Mouse (Mus musculus): ENCODE results near the gene Sycp2l. TPM values are rescaled to one million over a fixed set of nuclear protein-coding genes. Genes with fewer than 3 reads are reported as not detected.

The Sycp2l gene
- total RNA-seq, 1 experiment, result 2.0 TPM

DNA sequence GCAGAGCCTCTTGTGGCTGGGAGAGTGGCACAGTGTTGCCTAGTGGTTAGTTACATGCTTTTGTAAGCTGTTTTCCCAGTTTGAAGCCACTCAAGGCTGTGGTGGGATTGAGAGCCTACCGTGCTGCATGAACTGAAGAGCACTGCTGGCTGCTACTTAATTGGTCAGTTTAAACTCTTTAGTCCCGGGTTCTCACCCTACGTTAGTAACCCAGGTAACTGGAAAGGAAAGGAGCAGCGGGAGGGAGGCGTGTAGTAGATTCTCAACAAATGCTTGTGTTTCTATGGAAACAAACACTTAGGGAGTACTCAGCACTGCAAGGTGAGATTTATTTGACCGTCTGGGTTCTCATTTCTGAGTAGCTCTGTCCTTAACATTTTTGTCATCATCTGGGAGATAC lies 73.8 kb downstream of the Sycp2l start:
- Histone ChIP-seq H3K4me3 (ENCODE audit: insufficient read depth in 1 of 2, low read depth in 1 of 2, low read length in 2 of 2, poor library complexity in 1 of 2, severe bottlenecking in 1 of 2) (no peak overlapping the region), H3K4me1 (ENCODE audit: control insufficient read depth in 2 of 2, insufficient read depth in 2 of 2, low read length in 2 of 2, poor library complexity in 1 of 2) (no peaks in the 10 kb centered on the region), H3K36me3 (ENCODE audit: control insufficient read depth, insufficient read depth, low read length, poor library complexity, severe bottlenecking) (no peaks in the 10 kb centered on the region; the same call in 1 of the 2 replicates), H3K9ac (ENCODE audit: insufficient read depth, low read depth, low read length, poor library complexity, severe bottlenecking) (no peak overlapping the region), H3K9me3 (ENCODE audit: control insufficient read depth, insufficient read depth, low read depth, low read length) (no peaks in the 10 kb centered on the region), H3K27ac (ENCODE audit: insufficient read depth, low read depth, low read length, poor library complexity, severe bottlenecking) (no peak overlapping the region)
- in situ Hi-C loops (cut with MboI; ENCODE audit: low sequenced_read_pairs in 2 of 2, unreplicated experiment in 2 of 2), result no loop called here
- no peak for DNase-seq (ENCODE audit: low read depth, low spot score)
- no peak for TF ChIP-seq HCFC1 (IDR thresholded peaks at IDR 0.05; ENCODE audit: borderline replicate concordance, insufficient read depth, low read length)
- TF ChIP-seq ZNF384 (IDR thresholded peaks at IDR 0.05; ENCODE audit: low read depth, low read length), result no peak
- TF ChIP-seq ZC3H11A (IDR thresholded peaks at IDR 0.05; ENCODE audit: borderline replicate concordance, low read depth, low read length), result no peak
- TF ChIP-seq CHD2 (IDR thresholded peaks at IDR 0.05; ENCODE audit: low read depth, low read length), result no peak
- TF ChIP-seq MAFK (IDR thresholded peaks at IDR 0.05; ENCODE audit: insufficient read depth, low read depth, low read length), result no peak

DNA sequence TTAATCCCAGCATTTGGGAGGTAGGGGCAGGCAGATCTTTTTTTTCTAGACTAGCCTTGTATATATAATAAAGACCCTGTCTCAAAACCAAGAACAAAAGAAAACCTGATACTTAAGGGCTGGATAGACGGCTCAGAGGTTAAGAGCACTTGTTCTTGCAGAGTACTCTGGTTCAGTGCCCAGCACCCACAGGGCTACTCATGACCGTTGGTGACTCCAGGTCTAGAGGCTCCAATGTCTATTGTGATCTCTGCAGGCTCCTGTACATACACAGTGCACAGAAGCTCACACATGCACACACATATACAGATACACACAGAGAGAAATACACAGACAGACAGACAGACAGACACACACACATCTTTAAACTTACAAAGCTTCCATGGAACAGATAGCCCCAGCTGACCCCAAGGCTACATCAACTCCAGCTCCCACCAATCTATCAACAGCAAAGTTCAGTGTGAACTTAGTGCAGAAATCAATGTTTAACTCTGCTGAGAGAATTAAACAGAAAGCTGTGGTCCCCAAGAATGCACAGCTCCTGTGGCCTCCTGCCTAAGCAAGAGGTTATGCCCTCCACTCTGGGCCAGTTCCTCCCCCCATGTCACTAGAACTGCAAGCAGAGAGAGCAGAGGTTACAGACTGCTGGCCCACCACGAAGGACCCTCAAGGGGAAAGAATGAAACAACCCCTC lies 81.7 kb downstream of the Sycp2l start:
- Histone ChIP-seq H3K4me3 (ENCODE audit: insufficient read depth in 1 of 2, low read depth in 1 of 2, low read length in 2 of 2, poor library complexity in 1 of 2, severe bottlenecking in 1 of 2) (no peak overlapping the region), H3K9me3 (ENCODE audit: control insufficient read depth, insufficient read depth, low read depth, low read length) (no peaks in the 10 kb centered on the region), H3K9ac (ENCODE audit: insufficient read depth, low read depth, low read length, poor library complexity, severe bottlenecking) (no peak overlapping the region), H3K36me3 (ENCODE audit: control insufficient read depth, insufficient read depth, low read length, poor library complexity, severe bottlenecking) (peaks cover 3% of the 10 kb centered on the region; the same call in 1 of the 2 replicates), H3K27ac (ENCODE audit: insufficient read depth, low read depth, low read length, poor library complexity, severe bottlenecking) (no peak overlapping the region), H3K4me1 (ENCODE audit: control insufficient read depth in 2 of 2, insufficient read depth in 2 of 2, low read length in 2 of 2, poor library complexity in 1 of 2) (no peaks in the 10 kb centered on the region)
- in situ Hi-C loops (cut with MboI; ENCODE audit: low sequenced_read_pairs in 2 of 2, unreplicated experiment in 2 of 2), result no loop called here
- TF ChIP-seq CHD2 (IDR thresholded peaks at IDR 0.05; ENCODE audit: low read depth, low read length), result no peak
- TF ChIP-seq ZNF384 (IDR thresholded peaks at IDR 0.05; ENCODE audit: low read depth, low read length), result no peak
- TF ChIP-seq ZC3H11A (IDR thresholded peaks at IDR 0.05; ENCODE audit: borderline replicate concordance, low read depth, low read length), result no peak
- TF ChIP-seq MAFK (IDR thresholded peaks at IDR 0.05; ENCODE audit: insufficient read depth, low read depth, low read length), result no peak
- no peak for TF ChIP-seq HCFC1 (IDR thresholded peaks at IDR 0.05; ENCODE audit: borderline replicate concordance, insufficient read depth, low read length)
- DNase-seq (ENCODE audit: low read depth, low spot score), result no peak

DNA sequence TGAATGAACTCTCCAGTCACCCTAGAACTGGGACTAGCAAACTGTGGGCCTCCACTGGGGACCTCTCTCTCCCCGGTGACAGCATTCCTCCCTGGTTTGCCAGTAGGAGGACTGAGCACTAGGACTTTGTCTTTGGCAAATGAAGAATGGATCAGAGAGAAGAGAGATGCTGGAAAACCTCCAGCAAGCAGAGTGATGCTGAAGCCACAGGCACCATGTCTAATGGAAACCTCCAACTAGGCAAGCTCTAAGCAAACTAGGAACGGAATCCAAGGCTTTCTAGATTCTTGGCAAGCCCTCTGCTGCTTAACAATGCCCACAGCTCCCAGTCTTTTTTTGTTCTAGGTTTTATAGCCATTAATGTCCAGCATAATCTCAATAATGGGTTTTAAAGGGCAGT lies 86.8 kb downstream of the Sycp2l start:
- in situ Hi-C loops (cut with MboI; ENCODE audit: low sequenced_read_pairs in 2 of 2, unreplicated experiment in 2 of 2), result no loop called here

DNA sequence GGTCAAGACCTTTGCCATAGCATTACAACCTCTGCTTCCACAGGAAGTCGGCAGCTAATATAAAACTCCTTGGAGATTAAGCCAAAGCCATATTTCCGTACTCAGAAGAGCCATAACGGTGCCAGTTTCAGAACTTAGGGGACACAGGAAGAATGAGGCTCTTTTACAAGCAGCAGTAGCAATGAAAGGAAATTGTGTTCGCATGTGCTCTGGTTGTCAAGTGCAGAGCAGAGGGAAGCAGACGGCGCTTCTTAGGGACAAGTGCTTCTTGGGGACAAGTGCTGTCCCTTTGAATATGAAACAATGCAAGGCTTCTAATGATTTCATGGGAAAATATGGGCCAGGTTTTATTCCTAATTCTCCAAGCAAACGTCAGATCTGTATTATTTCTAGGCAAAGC lies 89.2 kb downstream of the Sycp2l start:
- H3K9ac ChIP-seq (ENCODE audit: insufficient read depth, low read depth, low read length, poor library complexity, severe bottlenecking), result no peak overlapping the region
- no peaks in the 10 kb centered on the region for H3K9me3 ChIP-seq (ENCODE audit: control insufficient read depth, insufficient read depth, low read depth, low read length)
- H3K4me3 ChIP-seq (ENCODE audit: insufficient read depth in 1 of 2, low read depth in 1 of 2, low read length in 2 of 2, poor library complexity in 1 of 2, severe bottlenecking in 1 of 2), result no peak overlapping the region
- H3K36me3 ChIP-seq (ENCODE audit: control insufficient read depth, insufficient read depth, low read length, poor library complexity, severe bottlenecking), result no peaks in the 10 kb centered on the region
- in situ Hi-C loops (cut with MboI; ENCODE audit: low sequenced_read_pairs in 2 of 2, unreplicated experiment in 2 of 2), result no loop called here
- no peak for TF ChIP-seq HCFC1 (IDR thresholded peaks at IDR 0.05; ENCODE audit: borderline replicate concordance, insufficient read depth, low read length)
- no peak for TF ChIP-seq ZNF384 (IDR thresholded peaks at IDR 0.05; ENCODE audit: low read depth, low read length)
- no peak for TF ChIP-seq MAFK (IDR thresholded peaks at IDR 0.05; ENCODE audit: insufficient read depth, low read depth, low read length)
- no peak for TF ChIP-seq ZC3H11A (IDR thresholded peaks at IDR 0.05; ENCODE audit: borderline replicate concordance, low read depth, low read length)
- no peak for TF ChIP-seq CHD2 (IDR thresholded peaks at IDR 0.05; ENCODE audit: low read depth, low read length)
- no peak overlapping the region for H3K27ac ChIP-seq (ENCODE audit: insufficient read depth, low read depth, low read length, poor library complexity, severe bottlenecking)
- no peak for DNase-seq (ENCODE audit: low read depth, low spot score)
- H3K4me1 ChIP-seq (ENCODE audit: control insufficient read depth in 2 of 2, insufficient read depth in 2 of 2, low read length in 2 of 2, poor library complexity in 1 of 2), result no peaks in the 10 kb centered on the region

More for the DNA sequence above, 86.8 kb downstream of the Sycp2l start:
- H3K4me1 ChIP-seq (ENCODE audit: control insufficient read depth in 2 of 2, insufficient read depth in 2 of 2, low read length in 2 of 2, poor library complexity in 1 of 2), result no peaks in the 10 kb centered on the region
- no peak overlapping the region for H3K27ac ChIP-seq (ENCODE audit: insufficient read depth, low read depth, low read length, poor library complexity, severe bottlenecking)
- TF ChIP-seq MAFK (IDR thresholded peaks at IDR 0.05; ENCODE audit: insufficient read depth, low read depth, low read length) (no peak), ZC3H11A (IDR thresholded peaks at IDR 0.05; ENCODE audit: borderline replicate concordance, low read depth, low read length) (no peak), CHD2 (IDR thresholded peaks at IDR 0.05; ENCODE audit: low read depth, low read length) (no peak), HCFC1 (IDR thresholded peaks at IDR 0.05; ENCODE audit: borderline replicate concordance, insufficient read depth, low read length) (no peak), ZNF384 (IDR thresholded peaks at IDR 0.05; ENCODE audit: low read depth, low read length) (no peak)
- H3K9ac ChIP-seq (ENCODE audit: insufficient read depth, low read depth, low read length, poor library complexity, severe bottlenecking), result no peak overlapping the region
- no peak overlapping the region for H3K4me3 ChIP-seq (ENCODE audit: insufficient read depth in 1 of 2, low read depth in 1 of 2, low read length in 2 of 2, poor library complexity in 1 of 2, severe bottlenecking in 1 of 2)
- no peaks in the 10 kb centered on the region for H3K9me3 ChIP-seq (ENCODE audit: control insufficient read depth, insufficient read depth, low read depth, low read length)
- H3K36me3 ChIP-seq (ENCODE audit: control insufficient read depth, insufficient read depth, low read length, poor library complexity, severe bottlenecking), result no peaks in the 10 kb centered on the region
- no peak for DNase-seq (ENCODE audit: low read depth, low spot score)

Data from ES-E14 (cell line).